7 mouse cellular contexts compared by ENCODE assay signal in the genomic region with DNA sequence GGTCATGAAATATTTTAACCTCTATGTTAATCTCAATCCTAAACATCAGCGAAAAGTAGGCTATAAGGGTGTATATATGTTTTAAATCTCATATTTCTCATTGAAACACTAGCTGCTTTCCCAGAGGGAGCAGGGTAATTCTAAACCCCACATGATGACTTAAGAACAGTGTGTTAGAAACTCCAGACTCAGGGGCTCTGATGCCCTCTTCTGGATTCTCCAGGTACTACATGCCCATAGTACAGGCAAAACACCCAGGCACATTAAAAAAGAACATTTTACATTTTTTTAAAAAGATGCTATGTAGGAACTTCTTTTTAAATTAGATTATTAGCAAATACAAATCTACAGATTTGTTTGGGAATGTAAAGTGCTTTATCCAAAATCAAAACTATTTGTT. TPM values are rescaled to one million over a fixed set of nuclear protein-coding genes. Genes with fewer than 3 reads are reported as not detected.
DNase-seq lines count a peak whose midpoint lies in the region; ATAC-seq lines count a peak whose summit lies in the region.

No protein-coding gene starts in this region.

- H3K27me3 ChIP-seq in kidney, embryonic 15.5 days, result no peaks in the 10 kb centered on the region
- no peaks in the 10 kb centered on the region for H3K27me3 ChIP-seq in liver, embryonic 13.5 days

- no peak for ATAC-seq in kidney, embryonic 15.5 days (replicated peaks; ENCODE audit: low FRiP score)
- no peak for ATAC-seq in liver, embryonic 13.5 days (ENCODE audit: low read depth)

- no peak overlapping the region for H3K4me2 ChIP-seq in kidney, embryonic 15.5 days
- no peak overlapping the region for H3K4me2 ChIP-seq in liver, embryonic 13.5 days

- H3K36me3 ChIP-seq in kidney, embryonic 15.5 days, result peaks cover 16% of the 10 kb centered on the region
- peaks cover 35% of the 10 kb centered on the region for H3K36me3 ChIP-seq in liver, embryonic 13.5 days

- no peaks in the 10 kb centered on the region for H3K9me3 ChIP-seq in kidney, embryonic 15.5 days (replicated peaks)
- H3K9me3 ChIP-seq in liver, embryonic 13.5 days (replicated peaks), result no peaks in the 10 kb centered on the region

- 30% methylated on average over 1 of the region's 1 CpGs for WGBS in kidney, embryonic 15.5 days
- WGBS in liver, embryonic 13.5 days (ENCODE audit: insufficient replicate concordance), result 23% methylated on average over 1 of the region's 1 CpGs

- H3K4me1 ChIP-seq in kidney, embryonic 15.5 days, result peaks cover 19% of the 10 kb centered on the region
- peaks cover 33% of the 10 kb centered on the region for H3K4me1 ChIP-seq in liver, embryonic 13.5 days (replicated peaks)

- no peak overlapping the region for H3K9ac ChIP-seq in kidney, embryonic 15.5 days
- no peak overlapping the region for H3K9ac ChIP-seq in liver, embryonic 13.5 days

- H3K4me3 ChIP-seq in kidney, embryonic 15.5 days (replicated peaks), result no peak overlapping the region
- H3K4me3 ChIP-seq in liver, embryonic 13.5 days (replicated peaks), result no peak overlapping the region

- DNase-seq in 3134 (ENCODE audit: extremely low read depth, insufficient read length, low spot score) (peak; percentile 44), 416B (ENCODE audit: low read depth) (peak; percentile 87)
- peak; percentile 85 for DNase-seq in brain, adult 2 months (ENCODE audit: low read depth, low spot score)
- DNase-seq in forelimb bud, embryonic 11.5 days (ENCODE audit: low read depth, low spot score), result peak; percentile 83
- DNase-seq in liver, embryonic 13.5 days, result peak; percentile 60
- peak; percentile 77 to 83 for DNase-seq in right cerebral cortex, postnatal 10 days (ENCODE audit: low spot score in 2 of 2)

- 0 out of 2 replicates have a peak overlapping the region, but pooled peaks have one; percentile 13 for H3K27ac ChIP-seq in kidney, embryonic 15.5 days
- H3K27ac ChIP-seq in liver, embryonic 13.5 days, result no peak overlapping the region

RNA-seq across cellular contexts. Expression of gene D030056L22Rik, which starts 3.4 kb away (rescaled TPM):
- 34.6 and 38.9 TPM in 2 replicates for polyA plus RNA-seq in kidney, embryonic 15.5 days (2015; fragmentation: Nextera tagmentation; extraction: Ambion mirVana)
- polyA plus RNA-seq in liver, embryonic 13.5 days (2015; fragmentation: Nextera tagmentation; extraction: Ambion mirVana), result 36.8 and 41.7 TPM in 2 replicates

RNA-seq across cellular contexts. Expression of gene Trpm6, which starts 33.4 kb away (rescaled TPM):
- polyA plus RNA-seq in kidney, embryonic 15.5 days (2015; fragmentation: Nextera tagmentation; extraction: Ambion mirVana), result 0.57 and 0.82 TPM in 2 replicates
- 0.03 TPM in 1 of 2 replicates, not detected in the other for polyA plus RNA-seq in liver, embryonic 13.5 days (2015; fragmentation: Nextera tagmentation; extraction: Ambion mirVana)

RNA-seq across cellular contexts. Expression of gene Carnmt1, which starts 45.8 kb away (rescaled TPM):
- polyA plus RNA-seq in kidney, embryonic 15.5 days (2015; fragmentation: Nextera tagmentation; extraction: Ambion mirVana), result 32.8 and 35.2 TPM in 2 replicates
- 24.7 and 25.6 TPM in 2 replicates for polyA plus RNA-seq in liver, embryonic 13.5 days (2015; fragmentation: Nextera tagmentation; extraction: Ambion mirVana)
